Mouse (Mus musculus) midbrain, embryonic 13.5 days (tissue): ENCODE data around the gene Gm42417. TPM values are rescaled to one million over a fixed set of nuclear protein-coding genes. Genes with fewer than 3 reads are reported as not detected.

ENCODE experiments used
- ATAC-seq: fragments of 200-750 bp; cut with Nextera tagmentation; 2 replicates; pipeline ENCODE4 v1.8.0; 2017; ENCODE audit warnings: mild to moderate bottlenecking, moderate TSS enrichment, moderate library complexity
- H3K27ac ChIP-seq: fragments of 300-500 bp; sonication (generic); 2 replicates; pipeline ENCODE4 v1.5.1; 2015; ENCODE audit warnings: inconsistent platforms, mild to moderate bottlenecking, moderate library complexity
- H3K27me3 ChIP-seq: fragments of 300-500 bp; sonication (generic); 2 replicates; pipeline ENCODE4 v1.6.1; 2015; ENCODE audit warnings: mild to moderate bottlenecking, inconsistent platforms
- H3K36me3 ChIP-seq: fragments of 300-500 bp; sonication (generic); 2 replicates; pipeline ENCODE4 v1.6.1; 2015; ENCODE audit warnings: mild to moderate bottlenecking, inconsistent platforms
- H3K4me1 ChIP-seq: fragments of 300-500 bp; sonication (generic); replicated peaks from 2 replicates; pipeline ENCODE4 v1.6.1; 2015; ENCODE audit warnings: inconsistent platforms
- H3K4me2 ChIP-seq: fragments of 300-500 bp; sonication (generic); replicated peaks from 2 replicates; pipeline ENCODE4 v1.6.1; 2015; ENCODE audit warnings: moderate library complexity, mild to moderate bottlenecking, inconsistent platforms
- H3K4me3 ChIP-seq: fragments of 300-500 bp; sonication (generic); replicated peaks from 2 replicates; pipeline ENCODE4 v1.5.1; 2015; ENCODE audit warnings: mild to moderate bottlenecking, inconsistent platforms
- H3K9ac ChIP-seq: fragments of 300-500 bp; sonication (generic); replicated peaks from 2 replicates; pipeline ENCODE4 v1.6.1; 2015; ENCODE audit warnings: mild to moderate bottlenecking, inconsistent platforms
- H3K9me3 ChIP-seq: fragments of 300-500 bp; sonication (generic); 2 replicates; pipeline ENCODE4 v1.6.1; 2016; ENCODE audit warnings: mild to moderate bottlenecking, inconsistent platforms
- WGBS: fragments of 180-500 bp; shearing (Covaris S2); methylation state at CpG from one replicate; pipeline ENCODE4 v1.1.7; 2015; 5-methylcytosine and 5-hydroxymethylcytosine counted together
- polyA plus RNA-seq: library from polyadenylated mRNA; unstranded; fragments of >200 nt; fragmentation: Nextera tagmentation; extraction: Ambion mirVana; gene quantifications from 2 replicates; pipeline ENCODE4 v1.2.1, GENCODE M21; 2015

The Gm42417 gene
- polyA plus RNA-seq, 1 experiment from 2014 or later = not detected

DNA sequence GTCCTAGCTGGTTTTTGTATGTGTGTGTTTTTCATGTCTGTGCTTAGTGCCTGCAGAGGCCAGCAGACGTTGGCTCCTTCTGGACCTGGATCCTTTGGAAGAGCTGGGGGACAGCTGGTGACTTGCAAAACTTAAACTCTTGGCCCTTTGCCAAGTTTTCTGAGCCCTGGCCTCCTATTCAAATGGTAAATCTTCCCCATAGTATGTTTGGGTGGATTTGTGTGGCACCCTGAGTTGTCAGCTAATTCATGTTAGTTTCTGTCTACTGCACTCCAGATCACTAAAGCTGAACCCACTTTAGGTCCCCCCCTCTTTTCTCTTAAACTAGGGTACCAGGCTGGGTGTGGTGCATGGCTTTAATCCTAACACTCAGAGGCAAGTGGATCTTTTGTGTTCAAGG lies 10.9 kb downstream of the Gm42417 start:
- 0% methylated on average over 1 of the region's 1 CpGs for WGBS
- Histone ChIP-seq H3K4me2 (no peak overlapping the region), H3K9me3 (no peaks in the 10 kb centered on the region), H3K9ac (no peak overlapping the region), H3K27me3 (no peaks in the 10 kb centered on the region), H3K36me3 (peaks cover 33% of the 10 kb centered on the region), H3K4me3 (no peak overlapping the region), H3K27ac (peak overlapping the region; percentile 80), H3K4me1 (peaks cover 17% of the 10 kb centered on the region)
- ATAC-seq = peak; percentile 66

DNA sequence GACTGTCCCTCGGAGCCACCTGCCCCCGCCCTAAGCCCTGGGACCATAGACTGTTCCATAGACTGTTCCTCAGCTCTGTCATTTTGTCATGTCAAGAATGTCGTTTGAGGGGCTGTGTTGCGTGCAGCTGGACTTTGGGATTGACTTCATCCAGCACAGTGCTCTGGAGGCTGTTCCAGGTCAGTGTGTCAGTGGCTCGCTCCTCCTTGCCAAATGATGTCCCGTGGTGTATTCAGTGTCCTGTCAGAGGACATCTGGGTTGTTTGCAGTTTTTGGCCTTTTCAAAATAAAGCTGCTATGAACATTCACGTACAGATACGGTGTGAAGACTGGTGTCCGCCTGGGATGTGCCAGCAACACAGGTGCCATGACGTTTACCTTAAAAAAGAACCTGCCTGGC lies 12.3 kb downstream of the Gm42417 start:
- peaks cover 25% of the 10 kb centered on the region for H3K4me1 ChIP-seq
- peaks cover 48% of the 10 kb centered on the region for H3K36me3 ChIP-seq
- no peaks in the 10 kb centered on the region for H3K27me3 ChIP-seq
- H3K9ac ChIP-seq = no peak overlapping the region
- no peak for ATAC-seq
- WGBS = 94% methylated on average over 10 of the region's 10 CpGs
- H3K4me2 ChIP-seq = no peak overlapping the region
- H3K9me3 ChIP-seq = no peaks in the 10 kb centered on the region
- H3K27ac ChIP-seq = no peak overlapping the region
- no peak overlapping the region for H3K4me3 ChIP-seq

DNA sequence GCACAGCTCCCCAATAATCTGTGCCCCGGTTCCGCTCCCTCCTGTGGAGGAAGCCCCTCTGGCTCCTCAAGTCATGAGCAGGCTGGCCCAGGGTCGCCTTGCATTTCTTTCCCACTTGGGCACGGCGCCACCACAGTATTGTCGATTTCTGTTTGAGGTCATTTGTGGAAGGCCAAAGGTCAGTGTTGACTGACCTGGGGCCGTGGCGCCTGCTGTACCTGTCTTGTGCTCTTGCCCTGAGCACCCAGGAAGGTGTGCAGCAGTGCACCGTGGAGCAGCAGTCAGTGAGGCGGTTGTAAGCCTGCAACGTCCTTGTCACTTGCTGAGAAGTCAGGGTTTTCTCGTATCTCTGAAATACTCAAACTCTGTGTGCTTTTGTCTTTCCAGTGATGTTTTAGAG lies 13.5 kb downstream of the Gm42417 start:
- Histone ChIP-seq H3K9ac (no peak overlapping the region), H3K36me3 (peaks cover 59% of the 10 kb centered on the region), H3K27ac (no peak overlapping the region), H3K4me3 (no peak overlapping the region), H3K4me2 (no peak overlapping the region), H3K27me3 (no peaks in the 10 kb centered on the region), H3K4me1 (peaks cover 25% of the 10 kb centered on the region), H3K9me3 (no peaks in the 10 kb centered on the region)
- no peak for ATAC-seq
- 91% methylated on average over 12 of the region's 12 CpGs for WGBS

DNA sequence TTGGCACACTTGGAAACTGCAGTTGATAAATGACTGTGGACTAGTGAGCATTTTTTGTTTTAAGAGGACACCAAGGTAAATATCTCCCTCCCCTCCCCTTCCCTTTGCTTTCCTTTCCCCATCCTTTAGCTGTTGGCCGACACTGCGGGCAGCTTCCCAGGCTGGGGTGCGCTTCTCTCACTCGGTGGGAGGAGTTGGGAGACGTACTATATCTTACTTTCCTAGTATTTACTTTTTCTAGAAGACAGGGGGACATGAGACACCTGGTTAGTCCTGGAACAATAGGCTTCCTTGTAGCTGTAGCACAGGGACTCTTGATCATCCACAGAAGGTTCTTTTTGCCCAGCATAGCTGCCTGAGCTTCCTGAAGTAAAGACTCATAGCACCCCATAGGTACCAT lies 15.2 kb downstream of the Gm42417 start:
- Histone ChIP-seq H3K36me3 (peaks cover 74% of the 10 kb centered on the region), H3K9me3 (no peaks in the 10 kb centered on the region), H3K4me2 (no peak overlapping the region), H3K27ac (no peak overlapping the region), H3K4me1 (peaks cover 22% of the 10 kb centered on the region), H3K4me3 (no peak overlapping the region), H3K9ac (no peak overlapping the region), H3K27me3 (no peaks in the 10 kb centered on the region)
- WGBS = 90% methylated on average over 5 of the region's 5 CpGs
- no peak for ATAC-seq

DNA sequence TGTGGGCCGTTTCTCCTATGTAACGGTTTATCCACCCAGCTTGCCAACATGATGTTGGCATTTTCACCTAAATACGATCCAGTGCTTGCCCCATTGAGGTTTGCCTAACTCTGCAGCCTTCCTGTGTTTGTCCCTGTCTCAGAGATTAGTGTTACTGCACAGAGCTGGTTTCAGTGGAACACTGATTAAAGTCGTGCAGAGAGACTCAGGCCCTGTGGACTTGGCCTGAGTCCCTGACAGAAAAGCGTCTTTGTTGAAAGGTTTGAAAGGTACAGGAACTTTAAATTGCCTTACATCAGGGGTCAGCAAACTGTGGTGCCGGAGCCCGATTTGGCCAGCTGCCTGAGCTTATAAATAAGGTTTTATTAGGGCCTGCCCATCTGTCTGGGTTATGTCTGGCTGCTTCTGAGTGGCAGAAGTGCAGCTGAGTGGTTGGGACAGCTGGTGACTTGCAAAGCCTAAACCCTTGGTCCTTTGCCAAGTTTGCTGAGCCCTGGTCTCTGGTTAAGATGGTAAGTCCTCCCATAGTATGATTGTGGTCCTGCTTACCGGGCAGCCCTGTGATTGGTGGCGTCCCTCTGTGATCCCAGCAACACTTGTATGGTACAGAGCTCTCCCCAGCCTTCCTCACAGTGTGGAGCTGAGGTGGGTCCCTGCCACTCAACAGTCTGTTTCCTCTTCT lies 15.8 kb downstream of the Gm42417 start:
- Histone ChIP-seq H3K4me2 (no peak overlapping the region), H3K36me3 (peaks cover 80% of the 10 kb centered on the region), H3K27me3 (no peaks in the 10 kb centered on the region), H3K9me3 (no peaks in the 10 kb centered on the region), H3K4me3 (no peak overlapping the region), H3K4me1 (peaks cover 20% of the 10 kb centered on the region), H3K9ac (no peak overlapping the region; the same call in 1 of the 2 replicates), H3K27ac (peak overlapping the region; percentile 59)
- WGBS = 65% methylated on average over 9 of the region's 9 CpGs
- ATAC-seq = peak; percentile 77

DNA sequence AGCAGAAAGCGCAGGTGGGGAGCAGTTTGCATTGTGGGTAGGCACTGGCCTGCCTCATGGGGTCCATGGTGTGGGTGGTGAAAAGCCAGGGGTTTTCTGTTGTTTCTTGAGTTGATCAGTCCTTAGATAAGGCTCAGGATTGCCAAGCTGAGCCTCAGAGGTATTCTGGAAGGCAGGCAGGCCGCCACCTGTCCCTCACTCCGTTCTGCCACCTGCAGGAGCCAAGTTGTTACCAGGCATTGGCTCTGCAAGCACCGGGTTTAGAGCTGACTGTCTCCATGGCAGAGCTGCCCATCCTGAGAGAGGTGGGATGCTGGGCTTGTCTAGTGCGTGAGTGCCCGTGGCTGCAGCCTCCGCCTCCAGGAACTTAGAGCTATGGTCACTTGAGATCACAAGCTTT lies 17.0 kb downstream of the Gm42417 start:
- 98% methylated on average over 7 of the region's 7 CpGs for WGBS

DNA sequence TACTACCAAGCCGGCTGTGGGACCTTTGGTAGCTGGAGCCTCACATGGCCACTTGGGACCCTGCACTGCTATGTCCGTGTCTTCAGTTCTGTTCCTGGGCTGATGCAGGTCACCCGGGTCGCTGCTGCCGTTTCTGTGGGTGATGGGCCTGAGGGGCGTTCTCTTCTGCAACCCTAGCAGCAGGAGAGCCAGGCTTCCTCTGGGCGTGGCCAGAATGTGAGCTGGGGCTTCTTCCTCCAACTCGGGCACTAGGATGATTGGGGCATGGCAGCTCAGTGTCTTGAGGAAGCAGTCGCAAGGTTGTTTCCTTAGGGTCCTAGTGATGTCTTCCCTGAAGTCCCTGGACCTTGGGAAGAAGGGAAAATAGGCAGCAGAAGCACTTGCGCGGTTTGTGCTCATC lies 19.6 kb downstream of the Gm42417 start:
- Histone ChIP-seq H3K4me2 (no peak overlapping the region), H3K9me3 (no peaks in the 10 kb centered on the region), H3K27me3 (no peaks in the 10 kb centered on the region), H3K4me1 (peaks cover 24% of the 10 kb centered on the region), H3K36me3 (peaks cover 73% of the 10 kb centered on the region), H3K4me3 (no peak overlapping the region), H3K9ac (no peak overlapping the region), H3K27ac (no peak overlapping the region)
- WGBS = 86% methylated on average over 11 of the region's 11 CpGs
- ATAC-seq = no peak

More for the DNA sequence above, 17.0 kb downstream of the Gm42417 start:
- Histone ChIP-seq H3K4me1 (peaks cover 11% of the 10 kb centered on the region), H3K9ac (no peak overlapping the region), H3K27me3 (no peaks in the 10 kb centered on the region), H3K27ac (no peak overlapping the region), H3K4me2 (no peak overlapping the region), H3K36me3 (peaks cover 82% of the 10 kb centered on the region), H3K9me3 (no peaks in the 10 kb centered on the region), H3K4me3 (no peak overlapping the region)
- no peak for ATAC-seq

DNA sequence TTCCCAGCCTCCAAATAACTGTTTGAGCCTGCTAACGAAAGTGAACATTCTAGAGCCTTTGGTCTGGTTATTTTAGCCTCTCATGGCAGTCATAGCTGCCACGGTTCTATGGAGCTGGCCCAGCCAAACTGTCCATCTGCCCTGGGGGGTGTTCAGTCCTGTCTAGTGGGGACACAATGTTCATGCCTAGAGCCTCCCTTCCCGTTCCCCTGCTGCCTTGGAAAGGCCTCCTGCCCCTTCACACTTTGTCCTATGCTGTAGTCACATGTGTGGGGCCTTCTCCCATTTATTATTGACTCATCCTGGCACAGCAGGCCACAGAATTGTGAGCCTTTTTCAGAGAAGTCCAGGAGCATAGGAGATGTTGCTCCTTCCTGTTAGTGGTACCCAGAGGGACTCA lies 21.0 kb downstream of the Gm42417 start:
- 94% methylated on average over 3 of the region's 3 CpGs for WGBS
- no peak overlapping the region for H3K4me2 ChIP-seq
- H3K27me3 ChIP-seq = no peaks in the 10 kb centered on the region
- H3K9me3 ChIP-seq = no peaks in the 10 kb centered on the region
- peaks cover 37% of the 10 kb centered on the region for H3K4me1 ChIP-seq
- H3K27ac ChIP-seq = no peak overlapping the region
- ATAC-seq = no peak
- H3K9ac ChIP-seq = no peak overlapping the region
- H3K4me3 ChIP-seq = no peak overlapping the region
- H3K36me3 ChIP-seq = peaks cover 60% of the 10 kb centered on the region

DNA sequence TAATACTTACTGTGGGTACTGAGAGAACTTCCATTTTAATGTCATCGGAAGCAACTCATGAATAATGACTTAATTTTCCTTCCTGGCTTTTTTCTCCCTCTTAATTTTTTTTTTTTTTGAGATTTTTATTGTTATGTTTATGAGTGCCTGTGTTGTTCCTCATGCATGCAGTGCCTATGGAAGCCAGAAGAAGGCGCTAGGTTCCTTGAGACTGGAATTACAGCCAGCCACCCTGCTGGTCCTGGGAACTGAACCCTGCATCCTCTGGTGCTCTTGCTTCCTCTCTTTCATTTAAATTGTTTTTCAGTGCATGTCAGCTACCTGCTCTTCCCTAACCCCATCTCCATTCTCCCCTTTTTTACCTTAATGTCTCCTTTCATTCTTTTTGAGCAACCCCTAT lies 25.5 kb downstream of the Gm42417 start:
- Histone ChIP-seq H3K9ac (peak overlapping the region; percentile 86), H3K27ac (no peak overlapping the region; the same call in 1 of the 2 replicates), H3K36me3 (peaks cover 16% of the 10 kb centered on the region), H3K4me1 (peaks cover 35% of the 10 kb centered on the region), H3K4me3 (peak overlapping the region; percentile 95), H3K9me3 (no peaks in the 10 kb centered on the region), H3K27me3 (no peaks in the 10 kb centered on the region), H3K4me2 (peak overlapping the region; percentile 97)
- WGBS = 39% methylated on average over 2 of the region's 2 CpGs
- no peak for ATAC-seq

DNA sequence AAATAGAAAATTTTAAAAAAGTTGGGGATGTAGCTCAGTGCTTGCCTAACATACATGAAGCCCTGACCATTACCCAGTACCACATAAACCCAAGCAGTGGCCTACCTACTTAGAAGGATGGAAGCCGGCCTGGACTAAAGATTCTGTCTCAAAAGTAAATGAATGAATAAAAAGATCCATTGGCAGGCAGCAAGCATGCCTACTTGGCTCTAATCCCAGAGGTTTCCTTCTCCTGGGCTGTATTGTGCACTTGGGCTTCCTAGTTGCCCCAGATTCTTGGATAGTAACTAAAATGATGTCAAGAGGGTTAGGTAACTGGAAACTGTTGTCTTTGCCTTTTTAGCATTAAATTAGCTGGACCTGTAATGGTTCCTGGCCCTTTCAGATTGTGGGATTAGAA lies 25.9 kb downstream of the Gm42417 start:
- ATAC-seq = no peak
- peak overlapping the region; percentile 99; the same call in 1 of the 2 replicates for H3K27ac ChIP-seq
- peak overlapping the region; percentile 86 for H3K9ac ChIP-seq
- peak overlapping the region; percentile 95 for H3K4me3 ChIP-seq
- H3K4me2 ChIP-seq = peak overlapping the region; percentile 97
- peaks cover 35% of the 10 kb centered on the region for H3K4me1 ChIP-seq
- no peaks in the 10 kb centered on the region for H3K27me3 ChIP-seq
- peaks cover 12% of the 10 kb centered on the region; the same call in 1 of the 2 replicates for H3K36me3 ChIP-seq
- no peaks in the 10 kb centered on the region for H3K9me3 ChIP-seq
- WGBS = 0% methylated on average over 1 of the region's 1 CpGs

DNA sequence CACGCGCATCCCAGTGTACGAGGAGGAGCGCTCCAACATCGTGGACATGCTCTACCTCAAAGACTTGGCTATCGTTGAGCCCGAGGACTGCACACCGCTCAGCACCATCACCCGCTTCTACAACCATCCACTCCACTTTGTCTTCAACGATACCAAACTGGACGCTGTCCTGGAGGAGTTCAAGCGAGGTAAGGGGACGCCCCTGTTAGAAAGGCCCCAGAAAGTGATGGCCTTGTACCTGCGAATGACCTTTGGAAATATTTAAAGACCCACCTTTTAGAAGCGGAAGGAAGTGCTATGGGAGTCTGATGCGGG lies 26.3 kb downstream of the Gm42417 start:
- no peaks in the 10 kb centered on the region for H3K27me3 ChIP-seq
- H3K9me3 ChIP-seq = no peaks in the 10 kb centered on the region
- peaks cover 35% of the 10 kb centered on the region for H3K4me1 ChIP-seq
- H3K9ac ChIP-seq = peak overlapping the region; percentile 86
- peaks cover 12% of the 10 kb centered on the region; the same call in 1 of the 2 replicates for H3K36me3 ChIP-seq
- peak overlapping the region; percentile 99 for H3K27ac ChIP-seq
- H3K4me3 ChIP-seq = peak overlapping the region; percentile 95
- ATAC-seq = no peak
- H3K4me2 ChIP-seq = peak overlapping the region; percentile 97
- WGBS = under 1% methylated on average over 16 of the region's 16 CpGs

DNA sequence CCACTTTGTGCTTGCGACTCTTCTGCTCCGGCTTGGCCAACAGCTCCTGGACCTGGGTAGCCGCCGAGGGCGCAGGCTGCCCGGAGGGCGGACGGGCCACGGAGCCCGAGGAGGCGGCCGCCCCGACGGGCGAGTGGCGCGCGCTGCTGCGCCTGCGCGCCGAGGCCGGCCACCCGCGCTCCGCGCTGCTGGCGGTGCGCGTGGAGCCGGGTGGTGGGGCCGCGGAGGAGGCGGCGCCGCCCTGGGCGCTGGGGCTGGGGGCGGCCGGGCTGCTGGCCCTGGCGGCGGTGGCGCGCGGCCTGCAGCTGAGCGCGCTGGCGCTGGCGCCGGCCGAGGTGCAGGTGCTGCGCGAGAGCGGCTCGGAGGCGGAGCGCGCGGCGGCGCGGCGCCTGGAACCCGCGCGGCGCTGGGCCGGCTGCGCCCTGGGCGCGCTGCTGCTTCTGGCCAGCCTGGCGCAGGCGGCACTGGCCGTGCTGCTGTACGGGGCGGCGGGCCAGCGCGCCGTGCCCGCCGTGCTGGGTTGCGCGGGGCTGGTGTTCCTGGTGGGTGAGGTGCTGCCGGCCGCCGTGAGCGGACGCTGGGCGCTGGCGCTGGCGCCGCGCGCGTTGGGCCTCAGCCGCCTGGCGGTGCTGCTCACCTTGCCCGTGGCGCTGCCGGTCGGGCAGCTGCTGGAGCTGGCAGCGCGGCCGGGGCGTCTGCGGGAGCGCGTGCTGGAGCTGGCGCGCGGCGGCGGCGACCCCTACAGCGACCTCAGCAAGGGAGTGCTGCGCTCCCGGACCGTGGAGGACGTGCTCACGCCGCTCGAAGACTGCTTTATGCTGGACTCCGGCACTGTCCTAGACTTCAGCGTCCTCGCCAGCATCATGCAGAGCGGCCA lies 26.9 kb downstream of the Gm42417 start:
- Histone ChIP-seq H3K9me3 (no peaks in the 10 kb centered on the region), H3K9ac (peak overlapping the region; percentile 86), H3K4me3 (peak overlapping the region; percentile 95), H3K27ac (peak overlapping the region; percentile 99), H3K4me1 (peaks cover 35% of the 10 kb centered on the region), H3K27me3 (no peaks in the 10 kb centered on the region), H3K36me3 (peaks cover 17% of the 10 kb centered on the region; the same call in 1 of the 2 replicates), H3K4me2 (peak overlapping the region; percentile 97)
- under 1% methylated on average over 53 of the region's 126 CpGs for WGBS
- peak; percentile 72 for ATAC-seq
